Mouse (Mus musculus) regulatory T cell (primary cell): ENCODE measurements at regions not wholly inside any gene's neighbourhood (a gene's known extent, or its start where the extent isn't known, plus 50 kb on each side); places are given as distances from the start of the nearest gene placed in this dataset.

Experiments
- in situ Hi-C: fragments of 300-600 bp; cut with MboI, MseI; formaldehyde crosslinking; loops from one replicate; pipeline ENCODE4 v1.15.1; 2025; ENCODE audit warnings: high pct_unique_total_duplicates

GRCm38 (mm10) chr3:54597326-54598274, 95.0 kb upstream of the Supt20 start:
- in situ Hi-C loops: no loop called here

- in situ Hi-C loops: no loop called here
Measured at GRCm38 (mm10) chr3:54598296-54598695, 94.3 kb upstream of the Supt20 start.

DNA sequence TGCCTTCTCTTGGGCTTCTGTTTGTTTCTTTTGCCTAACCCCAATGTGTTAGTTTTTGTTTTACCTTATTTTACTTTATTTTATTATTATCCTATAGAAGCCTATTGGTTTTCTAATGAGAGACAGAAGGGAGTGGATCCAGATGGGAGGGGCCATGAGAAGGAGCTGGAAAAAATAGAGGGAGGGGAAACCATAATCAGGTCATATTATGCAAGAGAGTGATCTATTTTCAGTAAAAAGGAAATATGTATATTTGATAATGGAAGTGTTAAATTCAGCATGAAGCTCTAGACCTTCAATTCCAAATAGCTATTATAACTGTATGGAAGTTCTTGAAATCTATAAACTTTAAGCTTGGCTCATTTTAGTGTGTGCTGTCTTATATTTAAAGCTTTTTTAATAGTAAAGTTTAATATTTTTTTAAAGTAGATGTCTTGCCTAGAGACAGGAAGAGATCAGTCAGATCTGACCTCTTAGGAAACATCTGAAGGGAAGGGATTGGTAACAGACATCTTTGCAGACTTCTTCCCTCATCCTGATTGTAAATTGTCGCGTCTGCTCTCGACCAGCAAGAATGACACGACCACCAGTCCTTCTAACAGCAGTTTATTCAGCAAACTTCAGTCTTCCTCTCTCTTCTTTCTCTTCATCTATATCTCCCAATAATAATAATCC, 87.8 kb upstream of the Supt20 start:
- in situ Hi-C loops: no loop called here

DNA sequence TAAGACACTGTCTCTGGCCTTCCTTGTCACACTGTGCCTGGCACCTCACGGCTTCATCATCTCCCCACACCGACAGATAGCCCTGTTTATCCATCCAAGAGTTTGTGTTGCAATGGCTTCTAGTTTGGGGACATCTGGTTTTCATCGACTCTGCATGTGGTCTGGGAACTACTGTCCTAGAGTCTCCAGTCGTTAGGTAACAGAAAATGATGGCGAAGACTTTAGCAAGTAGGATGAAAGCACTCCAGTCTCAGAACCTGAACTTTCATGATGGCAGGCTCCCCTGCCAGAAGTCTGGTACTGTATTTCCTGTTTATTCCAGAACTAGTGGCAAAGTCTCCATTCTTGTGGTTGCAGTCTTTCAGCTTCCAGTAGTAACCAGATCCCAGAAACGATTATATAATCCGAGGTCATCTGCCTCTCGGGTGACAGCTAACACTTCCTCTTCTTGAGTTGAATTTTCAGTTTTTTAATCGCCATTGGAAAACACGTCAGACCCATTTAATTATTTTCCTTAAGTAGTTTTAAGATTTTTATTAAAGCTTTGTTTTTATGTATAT, 81.1 kb upstream of the Supt20 start:
- in situ Hi-C loops: no loop called here

GRCm38 (mm10) chr3:54613845-54614244, 78.8 kb upstream of the Supt20 start:
- in situ Hi-C loops: no loop called here

- in situ Hi-C loops: no loop called here
Measured at GRCm38 (mm10) chr3:54617298-54617697, 75.3 kb upstream of the Supt20 start.

DNA sequence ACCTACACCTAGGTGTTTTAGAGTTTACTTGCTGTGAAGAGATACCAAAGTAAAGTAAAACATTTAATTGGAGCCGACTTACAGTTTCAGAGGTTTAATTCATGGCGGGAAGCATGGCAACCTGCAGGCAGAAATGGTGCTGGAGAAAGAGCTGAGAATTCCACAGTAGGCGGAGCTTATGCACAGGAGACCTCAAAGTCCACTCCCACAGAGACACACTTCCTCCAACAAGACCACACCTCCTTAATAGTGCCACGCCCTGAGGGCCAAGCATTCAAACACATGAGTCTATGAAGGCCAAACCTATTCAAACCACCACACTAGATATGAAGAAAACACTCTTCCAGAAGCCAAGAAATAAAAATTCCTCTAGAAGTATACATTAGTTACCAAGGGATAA, 74.3 kb upstream of the Supt20 start:
- in situ Hi-C loops: no loop called here

- in situ Hi-C loops: no loop called here
Measured at GRCm38 (mm10) chr3:54630254-54630653, 62.4 kb upstream of the Supt20 start.

DNA sequence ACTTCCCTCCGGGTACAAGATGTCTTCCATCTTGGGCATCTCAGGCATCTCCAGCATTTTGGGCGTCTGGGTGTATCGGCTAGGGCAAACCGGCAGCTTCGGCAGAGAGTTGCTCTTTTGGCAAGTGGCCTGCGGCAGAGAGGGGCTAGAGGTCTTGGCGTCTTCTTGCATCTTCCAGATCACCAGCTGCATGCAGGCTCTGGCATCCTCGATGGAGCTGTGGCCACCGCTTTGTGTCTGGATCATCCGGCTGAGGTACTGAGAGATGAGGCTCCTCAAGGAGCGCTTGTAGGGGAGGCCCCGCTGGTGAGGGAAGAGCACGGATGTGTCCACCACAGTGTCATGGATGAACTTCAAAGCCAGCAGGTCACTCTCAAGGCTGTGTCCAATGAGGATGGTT, 59.9 kb upstream of the Supt20 start:
- in situ Hi-C loops: no loop called here

DNA sequence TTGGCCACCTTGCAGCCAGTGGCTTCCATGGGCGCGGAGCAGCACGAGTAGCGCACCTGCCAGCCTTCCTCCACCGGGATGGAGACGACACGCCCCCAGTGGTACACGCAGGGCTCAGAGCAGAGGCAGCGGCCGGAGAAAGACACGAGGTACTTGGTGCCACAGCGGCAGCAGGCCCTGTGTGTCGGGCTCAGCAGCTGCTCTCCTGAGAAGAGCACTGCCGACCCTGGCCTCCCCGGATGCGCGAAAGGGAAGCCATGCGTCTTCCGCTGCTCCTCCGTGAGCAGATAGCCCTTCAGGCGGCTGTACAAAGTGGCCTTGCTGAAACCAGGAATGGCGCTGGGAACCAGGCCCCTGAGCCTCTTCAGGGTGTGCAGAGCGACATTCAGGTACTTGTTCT, 59.2 kb upstream of the Supt20 start:
- in situ Hi-C loops: no loop called here

DNA sequence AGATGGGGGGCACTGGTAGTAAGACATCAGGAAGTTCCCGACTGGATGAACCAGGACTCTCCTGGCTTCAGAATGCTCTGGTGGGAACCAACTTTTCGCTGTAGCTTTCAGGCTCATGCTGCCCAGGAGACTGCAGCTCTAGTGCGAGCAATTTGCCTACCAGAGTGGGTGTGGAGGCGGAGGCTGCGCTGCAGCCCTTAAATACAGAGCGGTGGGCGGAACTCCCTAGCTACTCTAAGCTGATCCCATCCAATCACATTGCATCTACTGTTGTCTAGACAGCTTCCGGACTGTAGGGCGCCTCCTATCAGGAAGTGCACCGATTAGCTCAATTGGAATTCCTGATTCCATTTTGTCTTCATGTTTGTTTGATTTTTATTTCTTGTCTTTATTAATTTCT, 58.2 kb upstream of the Supt20 start:
- in situ Hi-C loops: no loop called here
